Mouse (Mus musculus): ENCODE measurements around the gene Eif2ak4.
A peak's percentile ranks its signal among the peaks of the same experiment; 100 is the strongest.

The Eif2ak4 gene

DNA sequence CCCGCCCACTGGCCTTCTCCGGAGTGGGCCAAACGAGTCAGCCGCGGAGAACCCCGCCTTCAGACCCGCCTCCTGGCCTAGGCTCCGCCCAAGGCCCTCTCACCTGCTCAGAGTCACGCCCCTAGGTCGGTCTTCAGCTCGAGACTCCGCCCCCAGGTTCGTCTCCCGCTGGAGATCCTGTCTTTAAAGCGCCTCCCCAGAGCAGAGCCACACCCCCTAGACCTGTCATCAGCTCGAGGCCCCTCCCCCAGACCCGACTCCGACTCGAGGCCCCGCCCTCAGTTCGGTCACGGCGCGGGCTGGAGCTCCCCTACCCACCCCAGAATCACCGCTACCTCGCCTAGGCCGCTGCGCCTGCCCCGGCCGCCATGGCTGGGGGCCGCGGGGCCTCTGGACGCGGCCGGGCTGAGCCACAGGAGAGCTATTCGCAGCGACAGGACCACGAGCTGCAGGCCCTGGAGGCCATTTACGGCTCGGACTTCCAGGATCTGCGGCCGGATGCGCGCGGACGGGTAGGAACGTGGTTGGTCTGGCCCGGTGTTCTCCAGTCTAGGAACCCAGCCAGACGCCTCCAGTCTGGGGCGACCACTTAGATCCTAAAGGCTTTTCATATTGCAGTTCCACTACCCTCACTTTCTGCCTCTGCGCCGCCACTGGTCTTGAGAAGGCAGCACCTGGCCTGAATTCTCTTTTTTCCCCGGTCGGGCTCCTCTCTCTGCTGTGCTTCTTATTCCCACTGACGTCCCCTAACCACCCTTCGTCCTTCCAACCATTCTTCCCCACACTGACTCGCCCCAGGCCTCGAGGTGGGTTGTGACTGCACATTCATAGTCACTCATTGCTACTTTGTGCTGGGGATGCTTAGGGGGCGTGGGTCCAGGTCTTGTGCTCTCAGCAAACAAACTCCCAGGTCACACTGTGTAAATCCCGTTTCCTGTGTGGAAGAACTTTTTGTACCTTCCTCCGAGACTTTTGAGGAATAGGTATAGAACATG lies at the start of gene Eif2ak4:
Gene Eif2ak4, plus strand, starts transcription at position 278 of the 995 bp plus-strand sequence.
- peak; percentile 99 for DNase-seq (ENCODE audit: low spot score)

DNA sequence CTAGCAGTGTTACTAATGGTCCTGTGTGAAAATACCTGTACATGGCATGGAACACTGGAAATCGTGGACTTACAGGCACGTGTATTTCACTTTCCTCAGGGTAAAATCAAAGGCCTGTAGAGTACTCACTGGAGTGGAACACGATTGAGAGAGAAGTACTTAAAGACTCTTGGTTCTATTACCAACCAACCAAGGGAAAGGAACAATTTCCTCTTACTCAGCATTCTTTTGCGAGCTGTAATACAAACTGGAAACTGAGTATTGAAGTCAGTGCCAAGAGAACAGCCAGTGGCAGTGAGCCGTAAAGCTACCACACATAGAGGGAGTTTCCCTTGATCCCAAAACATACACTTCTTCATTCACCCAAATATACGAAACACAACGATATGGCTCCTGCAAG lies 47.1 kb upstream of the Eif2ak4 start:
- no peak for DNase-seq (ENCODE audit: low spot score)

DNA sequence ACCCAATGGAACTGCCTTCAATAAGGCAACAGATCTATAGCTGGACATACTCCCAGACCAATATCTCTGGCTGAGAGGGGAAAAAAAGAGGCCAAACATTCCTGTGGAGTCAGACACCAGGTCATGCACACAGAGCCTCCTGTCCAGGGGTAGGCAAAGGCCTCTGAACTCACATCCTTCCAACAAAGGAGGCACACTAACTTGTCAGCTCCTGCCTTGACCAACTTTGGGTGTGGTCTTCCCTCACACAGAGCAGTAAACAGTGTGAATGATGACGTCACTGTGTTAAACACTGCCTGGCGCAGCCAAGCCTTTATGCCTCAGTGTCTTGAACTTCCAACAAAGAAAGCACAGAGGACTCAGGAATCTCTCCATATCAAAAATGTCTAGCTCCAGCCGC lies 44.5 kb upstream of the Eif2ak4 start:
- no peak for DNase-seq (ENCODE audit: low spot score)

DNA sequence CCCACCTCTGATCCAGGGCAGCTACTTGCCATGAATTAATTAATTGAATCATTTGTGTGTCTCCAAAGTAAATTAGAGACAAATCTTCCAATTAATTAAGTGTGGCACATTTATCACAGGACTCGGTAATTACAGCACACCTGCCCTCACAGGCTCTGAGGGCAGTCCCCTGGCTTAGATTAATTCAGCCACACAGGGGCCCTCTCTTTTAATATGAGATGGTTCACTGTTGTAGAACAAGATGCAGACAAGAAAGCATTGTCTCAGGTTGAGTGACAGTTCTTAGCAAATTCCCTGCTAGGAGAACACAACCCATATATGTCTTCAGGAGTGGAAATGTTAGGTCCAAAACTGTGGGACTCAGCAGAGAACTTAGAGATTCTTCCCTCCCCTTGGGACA lies 42.9 kb upstream of the Eif2ak4 start:
- DNase-seq (ENCODE audit: low spot score), result no peak

DNA sequence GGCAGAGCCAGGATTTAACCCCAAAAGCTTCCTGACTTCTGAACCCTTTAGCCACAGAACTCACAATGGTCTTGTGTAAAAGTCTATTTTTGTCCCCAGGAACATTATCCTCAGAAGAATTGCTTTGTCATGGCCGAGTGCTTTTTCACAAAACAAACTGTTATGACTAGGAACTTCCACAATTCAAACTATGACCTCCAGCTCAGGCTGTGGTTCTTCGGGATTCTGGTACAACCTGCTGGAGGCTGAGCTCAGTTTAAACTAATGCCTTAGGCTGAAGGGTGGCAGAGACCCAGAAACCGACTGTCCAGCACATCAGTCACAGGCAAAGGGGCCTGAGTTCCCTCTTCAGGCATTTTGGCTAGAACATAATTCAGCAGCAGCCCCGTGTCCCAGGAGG lies 34.9 kb upstream of the Eif2ak4 start:
- DNase-seq (ENCODE audit: low spot score), result peak; percentile 4

DNA sequence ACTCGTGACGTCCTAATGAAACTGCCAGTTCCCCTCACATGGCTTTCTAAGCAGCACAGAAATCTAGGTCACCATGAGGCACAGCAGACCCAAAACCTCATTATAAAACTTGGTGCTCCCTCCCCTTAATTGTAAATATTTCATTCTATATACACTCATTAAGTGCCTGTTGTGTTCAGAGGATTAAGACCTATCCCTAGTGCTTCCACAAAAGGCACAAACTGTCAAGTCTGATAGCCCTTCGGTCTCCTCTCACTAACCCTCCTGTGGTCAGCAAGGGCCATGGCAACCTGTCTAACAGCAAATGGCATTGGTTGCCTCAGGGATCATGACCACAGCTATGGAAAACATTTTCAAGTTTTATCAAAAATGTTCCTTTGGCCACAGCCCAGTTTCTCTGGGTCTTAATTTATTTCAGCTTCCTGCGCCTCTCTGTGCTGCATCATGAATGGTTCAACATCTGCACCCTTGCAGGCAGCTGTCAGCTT lies 34.5 kb upstream of the Eif2ak4 start:
- DNase-seq (ENCODE audit: low spot score), result peak; percentile 8

DNA sequence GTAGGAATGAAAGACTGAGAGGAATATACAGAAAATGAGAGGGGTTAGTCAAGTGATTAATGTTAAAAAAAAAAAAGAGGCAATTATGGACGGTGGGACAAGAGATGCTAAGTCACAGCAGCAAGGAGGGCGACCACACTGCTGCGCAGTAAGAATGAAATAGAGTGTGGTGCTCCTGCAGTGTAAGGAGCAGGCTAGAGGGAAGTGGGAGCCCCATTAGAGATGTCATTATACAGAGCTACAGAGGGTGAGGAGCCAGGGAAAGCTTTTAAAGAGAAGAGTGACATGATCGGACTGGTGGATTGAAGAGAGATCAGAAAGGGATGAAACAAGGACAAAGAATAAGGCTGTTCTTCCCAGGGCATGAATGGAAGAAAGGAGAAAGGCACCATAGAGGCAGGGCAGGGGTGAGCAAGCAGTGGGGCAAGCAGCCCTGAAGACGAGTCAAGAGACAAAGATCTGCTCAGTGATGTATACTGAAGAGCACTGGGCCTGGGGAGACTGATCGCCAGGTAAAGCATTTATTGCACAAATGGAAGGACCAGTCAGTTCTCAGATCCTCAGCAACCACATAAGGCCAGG lies 33.2 kb upstream of the Eif2ak4 start:
- no peak for DNase-seq (ENCODE audit: low spot score)

DNA sequence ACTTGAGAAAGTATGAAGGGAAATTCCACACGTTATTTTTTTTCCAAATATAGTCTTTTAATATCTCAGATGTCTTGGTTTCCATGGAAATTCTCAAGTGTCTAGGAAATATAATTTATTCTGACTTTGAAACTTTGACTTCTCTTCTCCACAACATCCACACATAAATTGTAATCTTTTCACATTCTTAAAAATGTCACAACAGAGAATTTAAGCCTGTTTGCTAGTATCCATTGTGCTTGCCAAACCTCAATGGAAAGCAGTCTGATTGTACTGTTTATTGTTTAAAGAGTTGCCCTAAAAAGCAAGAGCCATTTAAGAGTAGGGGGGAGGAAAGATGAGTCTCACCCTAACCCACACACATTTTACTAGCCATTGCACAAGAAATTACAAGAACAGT lies 16.6 kb upstream of the Eif2ak4 start:
- DNase-seq (ENCODE audit: low spot score), result no peak

DNA sequence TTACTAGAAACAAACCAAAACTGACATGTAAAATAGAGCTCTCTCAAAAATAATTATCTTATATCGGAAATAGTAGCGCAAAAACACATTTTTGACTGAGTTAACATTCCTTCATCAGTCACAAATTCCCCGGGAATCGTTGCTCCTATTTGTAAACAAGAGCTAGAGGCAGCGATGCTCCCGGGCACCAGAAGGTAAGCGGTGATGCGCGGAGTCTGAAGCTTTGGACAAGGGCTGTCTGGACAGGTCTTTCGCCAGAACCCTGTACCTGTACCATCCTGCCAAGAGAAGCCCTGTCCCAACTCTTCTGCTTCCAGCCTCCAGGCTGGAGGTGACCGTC lies 15.9 kb upstream of the Eif2ak4 start:
- DNase-seq (ENCODE audit: low spot score), result no peak

DNA sequence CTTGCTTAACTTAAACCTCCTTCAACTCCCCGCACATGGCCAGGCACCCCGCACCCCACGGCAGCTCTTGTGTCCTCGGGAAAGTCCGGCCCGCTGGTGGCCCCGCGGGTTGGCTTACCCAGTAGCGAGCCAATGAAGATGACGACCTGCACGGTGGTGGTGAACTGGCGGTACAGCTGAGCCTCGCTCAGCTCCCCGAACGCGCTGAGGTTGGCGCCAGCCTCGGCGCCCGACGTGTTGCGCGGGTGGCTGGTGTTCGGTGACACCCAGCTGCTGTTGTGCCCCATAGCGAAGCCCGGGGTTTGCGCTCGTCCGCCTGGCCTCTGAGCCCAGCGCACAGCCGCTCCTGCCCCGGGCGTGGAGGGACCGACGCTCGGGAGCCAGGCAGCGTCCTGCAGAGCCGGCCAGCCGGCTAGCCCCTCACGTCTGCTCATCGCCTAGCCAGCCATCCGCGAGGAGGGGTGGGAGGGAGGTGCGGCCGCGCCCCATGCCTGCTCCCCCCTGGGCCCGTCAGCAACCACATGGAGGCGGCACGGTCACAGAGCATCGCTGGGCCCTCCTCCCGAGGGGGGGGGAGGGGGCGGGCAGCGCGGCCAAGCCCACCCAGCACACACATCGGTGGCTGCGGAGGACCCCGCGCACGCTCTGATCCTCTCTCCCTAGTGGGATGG lies 15.4 kb upstream of the Eif2ak4 start, which contains the start of gene Gpr176:
Gene Gpr176, minus strand, starts transcription at position 519 of the 671 bp plus-strand sequence.
- DNase-seq (ENCODE audit: low spot score), result no peak

DNA sequence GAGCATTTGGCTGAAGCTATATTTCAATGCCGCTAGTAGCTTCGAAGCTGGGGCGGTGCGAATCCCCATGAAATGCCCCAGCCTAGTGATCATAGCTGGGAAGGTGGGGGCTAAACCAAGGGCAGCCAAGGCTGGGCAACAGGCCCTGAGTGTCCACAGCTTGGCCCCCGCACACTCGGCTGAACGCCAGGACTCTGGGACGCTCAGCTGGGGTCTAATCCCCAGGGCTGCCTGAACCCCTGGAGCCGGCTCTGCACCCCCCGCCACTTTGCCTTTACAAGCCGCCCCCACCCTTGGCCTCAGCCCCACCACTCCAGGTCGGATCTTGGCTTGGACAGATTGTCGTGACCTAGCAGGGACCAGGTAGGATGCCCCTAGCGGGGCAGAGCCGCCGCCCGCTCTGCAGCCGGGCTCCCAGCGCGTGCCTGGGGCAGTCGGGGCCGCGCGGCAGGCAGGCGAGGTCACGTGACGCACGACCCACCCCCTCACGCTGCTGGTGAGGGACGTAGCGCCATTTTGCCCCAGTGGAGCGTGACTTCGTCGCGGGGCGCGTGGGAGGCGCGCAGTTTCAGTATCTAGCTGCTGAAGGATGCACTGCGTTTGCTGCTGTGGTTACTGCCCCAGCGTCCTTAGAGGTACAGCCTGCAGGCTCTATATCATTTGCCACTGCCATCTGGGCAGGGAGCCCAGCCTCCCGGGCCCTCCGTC lies 14.7 kb upstream of the Eif2ak4 start:
- DNase-seq (ENCODE audit: low spot score), result peak; percentile 56

DNA sequence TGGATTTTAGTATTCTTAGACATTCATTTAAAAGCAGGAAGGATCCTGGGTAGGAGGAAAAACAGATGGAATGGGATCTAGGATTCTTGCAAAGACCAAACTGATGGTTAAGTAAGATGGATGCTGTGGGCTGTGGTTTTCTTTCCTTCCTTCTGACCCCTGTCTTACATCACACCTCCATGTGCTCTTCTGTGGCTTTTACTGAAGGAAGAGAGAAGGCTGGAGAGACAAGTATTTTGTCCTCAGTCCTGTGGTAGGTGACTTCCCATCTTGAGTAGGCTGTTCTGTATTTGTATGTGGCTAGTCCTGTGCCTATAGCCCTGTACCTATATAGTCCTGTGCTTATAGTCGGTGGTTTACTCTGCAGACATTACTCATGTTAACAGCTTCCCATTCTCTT lies 12.9 kb upstream of the Eif2ak4 start:
- DNase-seq (ENCODE audit: low spot score), result no peak

DNA sequence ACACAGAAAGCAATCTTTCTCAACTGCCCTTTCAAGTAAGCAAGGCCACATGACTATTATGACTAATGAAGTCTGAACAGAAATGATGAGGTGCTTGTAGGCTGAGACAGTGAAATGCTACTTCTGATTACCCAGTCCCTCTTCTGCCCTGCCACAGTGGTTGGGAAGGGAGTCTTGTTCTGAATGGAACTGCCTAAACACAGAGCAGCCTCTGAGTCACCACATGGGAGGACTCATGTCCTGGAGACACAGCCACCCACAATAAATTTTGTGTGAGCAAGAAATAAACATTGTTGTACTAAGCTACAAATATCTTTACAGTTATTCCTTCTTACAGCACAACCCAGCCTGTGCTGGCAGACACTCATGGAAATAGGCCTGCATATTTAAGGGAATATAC lies 12.5 kb upstream of the Eif2ak4 start:
- DNase-seq (ENCODE audit: low spot score), result no peak

DNA sequence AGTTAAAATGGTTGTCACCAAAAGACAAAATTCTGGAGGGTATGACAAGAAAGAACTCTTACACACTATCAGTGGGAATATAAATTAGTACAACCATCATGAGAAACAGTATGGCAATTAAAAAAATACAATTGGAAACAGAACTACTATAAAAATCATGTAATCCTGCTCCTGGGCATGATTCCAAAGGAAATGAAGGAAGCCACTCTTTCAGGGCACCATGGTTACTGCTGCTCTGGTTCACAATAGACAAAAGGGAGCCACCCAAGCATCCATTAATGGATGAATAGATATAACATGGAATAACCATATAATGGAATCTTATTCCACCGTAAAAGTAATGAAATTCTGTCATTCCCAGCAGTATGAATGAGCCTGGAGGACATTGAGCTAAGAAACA lies 8.7 kb upstream of the Eif2ak4 start:
- DNase-seq (ENCODE audit: low spot score), result no peak

DNA sequence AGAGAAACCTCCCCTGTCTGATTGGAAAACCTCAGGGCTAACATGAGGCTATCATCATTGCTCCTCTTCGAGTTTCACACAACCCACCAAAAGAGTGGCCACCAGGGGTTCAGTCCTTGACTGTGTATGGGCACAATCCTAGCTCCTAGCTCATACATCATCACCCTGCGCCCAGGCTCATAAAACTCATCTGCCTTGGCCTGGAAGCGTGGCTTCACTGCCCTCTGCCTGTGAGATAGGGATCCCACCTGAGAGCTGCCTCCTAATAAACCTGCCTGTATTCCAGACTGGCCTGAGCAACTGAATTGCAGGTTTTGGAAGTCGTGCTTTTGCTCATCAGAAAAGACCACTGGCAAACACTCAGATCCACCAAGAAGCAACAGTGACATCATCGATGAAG lies 5.0 kb upstream of the Eif2ak4 start:
- no peak for DNase-seq (ENCODE audit: low spot score)

DNA sequence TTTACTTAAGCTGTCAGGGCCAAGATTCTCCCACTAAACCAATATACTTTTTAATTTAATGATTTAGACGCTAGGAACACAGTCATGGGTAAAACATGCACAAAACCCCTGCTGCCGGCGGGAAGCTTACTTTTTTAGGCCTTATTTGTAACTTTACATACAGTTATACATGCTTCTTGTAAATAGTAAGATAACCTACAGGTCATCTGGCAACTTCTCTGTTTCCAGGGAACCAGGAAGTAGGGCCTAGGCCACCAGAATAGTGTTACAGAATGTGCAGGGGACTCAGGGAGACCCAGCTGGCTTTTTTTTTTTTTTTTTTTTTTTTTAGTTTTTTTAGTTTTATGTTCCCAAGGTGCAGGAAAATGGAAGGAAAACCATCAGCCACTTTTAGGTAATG lies 1.2 kb downstream of the Eif2ak4 start:
- no peak for DNase-seq (ENCODE audit: low spot score)

DNA sequence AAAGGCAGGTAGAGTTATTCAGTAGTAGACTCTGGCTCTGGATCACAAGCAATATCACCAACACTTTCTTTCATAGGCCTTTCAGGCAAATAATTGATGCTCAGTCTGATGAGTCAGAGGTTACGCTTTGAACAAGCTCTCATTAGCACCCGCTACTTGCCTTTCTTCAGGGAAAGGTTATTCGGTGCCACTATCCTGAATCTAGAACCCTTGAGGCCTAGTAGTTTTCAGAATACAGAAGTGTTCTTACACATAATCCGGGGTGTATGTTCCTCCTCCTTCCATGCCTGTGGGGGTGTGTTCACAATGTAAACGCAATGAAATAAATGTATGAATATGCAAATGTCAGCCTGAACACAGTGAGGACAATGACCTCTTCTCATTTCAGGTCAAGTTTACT lies 1.7 kb downstream of the Eif2ak4 start:
- no peak for DNase-seq (ENCODE audit: low spot score)

DNA sequence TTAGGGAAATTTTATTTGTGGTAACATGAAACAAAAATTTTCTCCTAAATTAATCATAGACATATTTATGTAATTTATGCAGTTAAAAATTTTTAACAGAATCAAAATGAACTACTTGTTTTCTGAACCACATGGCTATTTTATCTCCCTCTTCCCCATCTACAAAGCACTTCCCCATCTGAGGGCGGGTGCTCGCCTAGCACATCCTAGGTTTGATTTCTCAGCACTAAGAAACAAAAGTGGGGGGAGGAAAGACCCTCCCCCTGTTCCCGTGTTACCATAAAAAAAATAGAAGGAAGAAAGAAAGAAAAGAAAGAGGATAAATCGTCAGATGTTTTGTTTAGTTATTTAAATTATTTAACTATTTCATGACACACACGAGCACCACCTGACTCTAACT lies 2.8 kb downstream of the Eif2ak4 start:
- DNase-seq (ENCODE audit: low spot score), result no peak

DNA sequence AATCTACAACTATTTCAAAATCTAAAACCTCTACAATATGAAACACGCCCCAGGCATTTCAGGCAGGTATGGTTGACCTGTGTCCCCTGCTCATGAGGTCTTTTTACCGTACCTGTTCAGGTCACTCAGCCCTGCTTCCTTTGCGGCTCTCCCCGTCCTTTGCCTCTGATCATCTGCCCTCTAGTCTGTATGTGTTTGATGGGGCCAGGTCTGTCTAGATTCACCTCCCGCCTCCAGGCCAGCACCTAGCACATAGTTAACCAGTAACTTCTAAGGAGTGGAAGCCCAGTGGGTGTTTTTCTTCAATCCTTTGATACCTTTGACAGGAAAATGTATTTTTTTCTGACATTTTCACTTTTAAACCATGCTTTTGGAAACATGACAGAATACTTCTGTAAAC lies 11.3 kb downstream of the Eif2ak4 start:
- no peak for DNase-seq (ENCODE audit: low spot score)

DNA sequence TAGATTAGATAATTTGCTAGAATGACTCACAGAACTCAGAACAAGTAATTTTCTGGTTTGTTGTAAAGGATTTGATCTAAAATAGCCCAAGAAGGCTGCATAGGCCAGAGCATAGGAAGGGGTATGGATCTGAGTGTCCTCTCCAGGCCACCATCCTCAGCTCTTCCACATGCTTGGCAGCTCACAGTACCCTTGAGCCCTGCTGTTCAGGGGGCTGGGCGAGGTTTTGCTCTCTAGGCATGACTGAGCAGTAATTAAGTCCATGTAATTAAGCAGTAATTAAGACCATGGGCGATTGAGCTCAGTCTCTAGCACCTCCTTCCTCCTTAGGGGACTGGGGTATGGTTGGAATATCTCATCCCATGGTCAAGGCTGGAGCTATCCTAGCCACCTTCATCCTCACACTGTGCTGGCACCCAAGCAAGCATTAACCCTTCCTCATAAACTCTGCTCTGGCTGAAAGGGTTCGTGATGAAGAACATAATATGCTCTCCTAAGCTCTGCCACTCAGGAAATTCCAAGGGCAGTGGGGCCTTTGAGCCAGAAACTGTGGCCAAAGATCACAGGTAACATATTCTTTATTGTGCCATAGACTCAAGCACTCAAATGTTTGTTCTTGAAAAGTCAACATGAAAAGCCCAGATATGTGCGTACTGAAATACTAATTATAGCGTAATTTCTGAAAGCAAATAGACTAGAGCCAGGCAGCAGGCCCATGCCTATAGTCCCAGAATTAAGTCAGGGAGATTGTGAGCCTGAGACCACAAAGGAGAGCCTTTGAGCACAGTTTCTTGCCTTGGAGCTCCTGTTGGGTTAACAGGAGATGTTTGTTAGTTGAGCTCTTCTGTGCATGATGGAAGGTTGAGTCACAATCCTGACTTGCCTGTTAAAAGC lies 13.7 kb downstream of the Eif2ak4 start:
- DNase-seq (ENCODE audit: low spot score), result no peak

DNA sequence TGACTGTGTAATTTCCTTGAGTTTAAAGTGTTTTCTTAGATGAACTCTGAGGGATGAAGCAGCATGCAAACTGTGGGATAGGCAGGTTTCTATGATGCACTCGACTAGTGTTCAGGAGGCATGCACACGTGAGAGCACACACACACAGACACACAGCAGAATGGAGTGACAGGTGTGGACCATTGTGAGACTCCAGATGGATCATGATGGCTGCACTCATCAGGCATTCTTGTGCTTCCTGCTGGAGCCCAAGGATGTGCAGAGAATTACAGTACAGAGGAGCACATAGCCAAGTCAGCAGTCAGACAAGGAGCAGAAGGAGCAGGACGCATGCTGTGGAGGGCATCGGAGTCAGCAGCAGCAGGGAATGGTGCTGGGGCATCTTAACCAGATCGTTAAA lies 15.9 kb downstream of the Eif2ak4 start:
- no peak for DNase-seq (ENCODE audit: low spot score)
